Mouse (Mus musculus) small intestine, adult 2 months (tissue): ENCODE measurements around the gene Alk.

Source experiments
- CTCF ChIP-seq: fragments of 200-500 bp; IDR thresholded peaks from 2 replicates; pipeline ENCODE4 v1.5.1; 2012; ENCODE audit warnings: low read depth, mild to moderate bottlenecking, control low read depth, inconsistent platforms, low read length, moderate library complexity, mixed read lengths; ENCODE audit not compliant: insufficient replicate concordance, insufficient read length; ENCODE audit errors: extremely low read depth
- POLR2A ChIP-seq: fragments of 200-500 bp; IDR thresholded peaks from 2 replicates; pipeline ENCODE4 v1.6.1; 2012; ENCODE audit warnings: low read depth, mild to moderate bottlenecking, control low read depth, inconsistent platforms, low read length, moderate library complexity

- TF ChIP-seq CTCF (no peak), POLR2A (no peak)
Measured at GRCm38 (mm10) chr17:72237315-72237714, 367.1 kb downstream of the Alk start.
